8 mouse cellular contexts compared by ENCODE assay signal in genomic region chr4:129819712-129820336, GRCm38 (mm10). TPM values are rescaled to one million over a fixed set of nuclear protein-coding genes. Genes with fewer than 3 reads are reported as not detected.
DNase-seq lines count a peak whose midpoint lies in the region; ATAC-seq and TF ChIP-seq lines count a peak whose summit lies in the region.

No protein-coding gene starts in this region.

- H3K27ac ChIP-seq in cortical plate, adult 2 months (ENCODE audit: insufficient read depth, low read length): peak overlapping the region; percentile 92

- peaks cover 12% of the 10 kb centered on the region for H3K4me1 ChIP-seq in cortical plate, adult 2 months (ENCODE audit: control insufficient read depth, insufficient read depth, low read length)

- TF ChIP-seq POLR2A in cortical plate, adult 2 months (IDR thresholded peaks at IDR 0.05; ENCODE audit: extremely low read depth, insufficient read depth, low read length): peak; percentile 35; the same call in 1 of the 2 replicates

- DNase-seq in gastrocnemius, postnatal 10 days: peak; percentile 96
- DNase-seq in left cerebral cortex, postnatal 10 days (ENCODE audit: extremely low spot score in 1 of 2, low spot score in 2 of 2): peak; percentile 91 to 99
- peak; percentile 91 for DNase-seq in right cerebral cortex, postnatal 25 days
- peak; percentile 96 to 97 for DNase-seq in urinary bladder, postnatal 4 days (ENCODE audit: low spot score in 2 of 2)

- intact Hi-C loops in left cerebral cortex, postnatal 10 days (cut with DNase I): loop anchor here (5.0 kb wide), 1 partner anchor 33 kb away; no protein-coding TSS in a partner anchor

- peak; percentile 74 for ATAC-seq in activated CD4-positive, CD25-positive, alpha-beta regulatory T cell, adult 4 months
- peak; percentile 83 for ATAC-seq in inflammation-experienced regulatory T-cells, adult 6 months
- peak; percentile 93 for ATAC-seq in megakaryocyte-erythroid progenitor cell, adult 5-6 weeks (replicated peaks; ENCODE audit: low FRiP score, low TSS enrichment, poor library complexity, severe bottlenecking)

- TF ChIP-seq CTCF in cortical plate, adult 2 months (IDR thresholded peaks at IDR 0.05; ENCODE audit: extremely low read depth, insufficient read depth, low read length): no peak

- H3K4me3 ChIP-seq in cortical plate, adult 2 months (ENCODE audit: insufficient read depth, low read length): peak overlapping the region; percentile 97

RNA-seq across cellular contexts. Expression of gene Ptp4a2, which starts 8.8 kb away (rescaled TPM):
- polyA plus RNA-seq in activated CD4-positive, CD25-positive, alpha-beta regulatory T cell, adult 4 months (2017; shearing (Covaris generic)): 1,000 to 10,000 TPM; 1,863 to 2,031 TPM
- polyA plus RNA-seq in cortical plate, adult 2 months (2012; rRNA removed): 83.2 and 87.8 TPM in 2 replicates
- 100 to 1,000 TPM; 572 to 625 TPM for total RNA-seq in gastrocnemius, postnatal 10 days (2021)
- polyA plus RNA-seq in inflammation-experienced regulatory T-cells, adult 6 months (2017; shearing (Covaris generic)): 1,000 to 10,000 TPM; 1,860 to 2,586 (median 2,027) TPM
- total RNA-seq in left cerebral cortex, postnatal 10 days (2021): 100 to 1,000 TPM; 123 to 131 TPM
- total RNA-seq in megakaryocyte-erythroid progenitor cell, adult 5-6 weeks (2014; fragmentation: Nextera tagmentation): 168 and 313 TPM in 2 replicates
- total RNA-seq in megakaryocyte-erythroid progenitor cell, adult 5-6 weeks (2017): 419 and 540 TPM in 2 replicates

Comparison
In these comparisons a context has a peak if more than half of its experiments do, and no peak if none do; other contexts are left out.
1. Peak in every context shown above with its lines: DNase-seq, ATAC-seq, H3K4me3 ChIP-seq and H3K27ac ChIP-seq.